In genomic region chr5:86065101-86065875, GRCm38 (mm10) we compare ENCODE assay signal across 8 mouse cellular contexts. TPM values are rescaled to one million over a fixed set of nuclear protein-coding genes. Genes with fewer than 3 reads are reported as not detected.
DNase-seq lines count a peak whose midpoint lies in the region; ATAC-seq lines count a peak whose summit lies in the region.

Gene Cenpc1, minus strand, starts transcription at chr5:86065583.

- peak; percentile 98 for DNase-seq in R1 (ENCODE audit: low read depth, low spot score)
- DNase-seq in cerebellum, postnatal 25 days = peak; percentile 93 to 97
- peak; percentile 76 to 92 for DNase-seq in frontal cortex, postnatal 25 days (ENCODE audit: low spot score in 2 of 2)
- peak; percentile 92 for DNase-seq in hindbrain, embryonic 14.5 days (ENCODE audit: low spot score)
- DNase-seq in layer of hippocampus, postnatal 36 days = peak; percentile 94
- peak; percentile 98 for DNase-seq in lung, postnatal 36 days
- peak; percentile 98 for DNase-seq in retina, postnatal 1 day
- DNase-seq in urinary bladder, adult 18-20 months (ENCODE audit: low spot score in 2 of 2) = peak; percentile 96

- H3K9ac ChIP-seq in hindbrain, embryonic 14.5 days = peak within 1 kb of the TSS; percentile 66

- peak within 1 kb of the TSS; percentile 51 for H3K4me2 ChIP-seq in hindbrain, embryonic 14.5 days (replicated peaks)

- H3K27me3 ChIP-seq in hindbrain, embryonic 14.5 days (ENCODE audit: control insufficient read depth, insufficient read depth, low read length) = no peaks in the 10 kb centered on the region

- H3K4me3 ChIP-seq in hindbrain, embryonic 14.5 days (replicated peaks; ENCODE audit: low read length) = peak within 1 kb of the TSS; percentile 60

- WGBS in hindbrain, embryonic 14.5 days = under 1% methylated on average over 60 of the region's 60 CpGs

- peaks cover 12% of the 10 kb centered on the region for H3K4me1 ChIP-seq in hindbrain, embryonic 14.5 days (replicated peaks; ENCODE audit: control insufficient read depth, insufficient read depth, low read length)

- no peaks in the 10 kb centered on the region for H3K36me3 ChIP-seq in hindbrain, embryonic 14.5 days (replicated peaks; ENCODE audit: control insufficient read depth, insufficient read depth)

- peak; percentile 96 for ATAC-seq in hindbrain, embryonic 14.5 days (ENCODE audit: low FRiP score)

- no peaks in the 10 kb centered on the region for H3K9me3 ChIP-seq in hindbrain, embryonic 14.5 days (ENCODE audit: control insufficient read depth, low read length)

- peak within 1 kb of the TSS; percentile 82 for H3K27ac ChIP-seq in hindbrain, embryonic 14.5 days

RNA-seq across cellular contexts. Expression of gene Cenpc1, which starts in this region (rescaled TPM):
- polyA plus RNA-seq in hindbrain, embryonic 14.5 days (2014; fragmentation: Nextera tagmentation; extraction: Ambion mirVana) = 34.9 and 35.7 TPM in 2 replicates
- 10 to 100 TPM; 22.7 to 24.2 TPM for total RNA-seq in layer of hippocampus, postnatal 36 days (2021)

Comparison
In these comparisons a context has a peak if more than half of its experiments do, and no peak if none do; other contexts are left out.
1. Peak in every context shown above with its lines: DNase-seq, ATAC-seq, H3K4me3 ChIP-seq and H3K27ac ChIP-seq.